Mouse (Mus musculus): ENCODE data around the gene Itprid2. TPM values are rescaled to one million over a fixed set of nuclear protein-coding genes. Genes with fewer than 3 reads are reported as not detected.
"Not testable (repeated sequence)": the region's sequence is repeated elsewhere in the genome, so short reads cannot be mapped to it uniquely, and the experiment has no call there.

The Itprid2 gene
- total RNA-seq (2014; fragmentation: Nextera tagmentation) (52.1 and 62.8 TPM in 2 replicates), total RNA-seq (2017) (36.2 and 40.6 TPM in 2 replicates), polyA plus RNA-seq (2012) (12.5 and 15.2 TPM in 2 replicates)

DNA sequence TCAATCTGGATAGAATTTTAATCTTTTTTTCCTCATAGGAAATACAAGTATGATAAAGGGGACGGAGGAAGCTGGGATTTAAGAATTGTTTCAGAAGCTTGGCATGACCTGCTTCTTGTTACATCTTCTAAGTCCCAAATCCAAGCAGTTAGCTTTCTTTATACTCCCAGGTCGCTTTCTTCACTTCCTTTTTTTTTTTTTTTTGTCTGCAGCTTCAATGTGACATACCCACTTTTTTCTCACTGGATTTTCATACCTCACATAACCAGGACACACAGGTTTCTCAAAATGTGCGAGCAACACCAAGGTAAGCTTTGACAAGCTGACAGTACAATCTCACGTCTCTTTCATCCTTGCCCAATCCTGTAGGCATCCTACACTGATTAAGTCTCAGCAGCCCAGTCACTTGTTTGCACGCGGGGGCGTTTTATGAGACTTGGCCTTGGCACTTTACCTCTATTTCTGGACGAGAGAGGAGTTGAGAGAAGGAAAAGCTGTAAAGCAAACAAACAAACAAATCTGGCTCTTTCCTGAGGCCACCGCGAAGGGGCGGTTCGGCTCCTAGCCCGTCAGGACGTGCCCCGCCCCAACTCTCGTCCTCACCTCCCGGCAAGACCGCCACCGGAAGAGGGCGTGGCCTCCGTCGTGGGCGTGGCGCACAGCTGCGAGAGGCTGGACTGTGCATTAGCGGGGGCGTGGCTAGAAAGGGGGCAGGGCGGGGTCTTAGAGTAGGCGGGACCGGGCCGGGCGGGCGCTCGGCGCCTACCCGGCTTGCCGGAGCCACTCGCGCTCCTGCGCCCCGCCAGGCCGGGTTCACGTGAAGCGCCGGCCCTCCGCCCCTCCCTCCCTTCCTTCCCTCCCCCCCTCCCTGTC, at the start of gene Itprid2:
Gene Itprid2, plus strand, starts transcription at position 825 of the 873 bp plus-strand sequence.
- TF ChIP-seq GATA2 (IDR thresholded peaks at IDR 0.05; ENCODE audit: borderline replicate concordance, low read depth, low read length) (no peak), POLR2AphosphoS5 (IDR thresholded peaks at IDR 0.05; ENCODE audit: insufficient replicate concordance, low read depth, low read length) (no peak)
- Histone ChIP-seq H3K4me1 (ENCODE audit: insufficient read depth, low read depth, low read length) (peaks cover 21% of the 10 kb centered on the region), H3K36me3 (replicated peaks) (peaks cover 18% of the 10 kb centered on the region), H3K4me3 (ENCODE audit: low read depth, low read length) (peak within 1 kb of the TSS; percentile 98), H3K9me3 (replicated peaks) (no peaks in the 10 kb centered on the region), H3K27me3 (ENCODE audit: insufficient read depth, low read length) (0 out of 2 replicates have a peak, but pooled peaks cover 4% of the 10 kb centered on the region)
- DNase-seq (ENCODE audit: low spot score) (peak; percentile 90), ATAC-seq (ENCODE audit: extremely low read depth, insufficient number of reproducible peaks, low FRiP score, poor library complexity, severe bottlenecking) (peak; percentile 91)

DNA sequence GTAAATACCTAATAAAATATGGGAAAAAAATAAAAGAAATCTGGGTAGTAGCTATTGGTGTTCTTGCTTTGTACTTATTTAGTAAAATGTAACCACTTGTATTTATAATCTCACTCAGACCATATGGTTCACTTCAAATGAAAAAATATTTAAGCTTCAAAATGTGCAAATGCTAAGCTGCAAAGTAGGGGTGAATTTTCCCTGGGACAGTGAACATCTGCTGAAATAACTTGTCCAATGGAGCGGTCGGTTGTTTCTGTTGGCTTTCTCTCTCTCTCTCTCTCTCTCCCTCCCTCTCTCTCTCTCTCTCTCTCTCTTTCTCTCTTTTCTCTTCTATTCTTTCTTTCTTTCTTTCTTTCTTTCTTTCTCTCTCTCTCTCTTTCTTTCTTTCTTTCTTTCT, 39.0 kb upstream of the Itprid2 start:
- ATAC-seq (ENCODE audit: extremely low read depth, insufficient number of reproducible peaks, low FRiP score, poor library complexity, severe bottlenecking) (no peak), DNase-seq (ENCODE audit: low spot score) (no peak)
- Histone ChIP-seq H3K36me3 (replicated peaks) (no peaks in the 10 kb centered on the region), H3K27me3 (ENCODE audit: insufficient read depth, low read length) (peaks cover 7% of the 10 kb centered on the region; the same call in 1 of the 2 replicates), H3K4me1 (ENCODE audit: insufficient read depth, low read depth, low read length) (peaks cover 14% of the 10 kb centered on the region), H3K4me3 (ENCODE audit: low read depth, low read length) (no peak overlapping the region), H3K9me3 (replicated peaks) (no peaks in the 10 kb centered on the region)
- TF ChIP-seq CTCF (IDR thresholded peaks at IDR 0.05; ENCODE audit: low read depth, low read length): no peak
- no peak for TF ChIP-seq TAL1 (conservative IDR thresholded peaks at IDR 0.05; ENCODE audit: low read depth, low read length)
- no peak for TF ChIP-seq GATA2 (IDR thresholded peaks at IDR 0.05; ENCODE audit: borderline replicate concordance, low read depth, low read length)
- TF ChIP-seq POLR2AphosphoS5 (IDR thresholded peaks at IDR 0.05; ENCODE audit: insufficient replicate concordance, low read depth, low read length): no peak
- no peak for TF ChIP-seq GATA1 (IDR thresholded peaks at IDR 0.05; ENCODE audit: borderline replicate concordance, low read length)

DNA sequence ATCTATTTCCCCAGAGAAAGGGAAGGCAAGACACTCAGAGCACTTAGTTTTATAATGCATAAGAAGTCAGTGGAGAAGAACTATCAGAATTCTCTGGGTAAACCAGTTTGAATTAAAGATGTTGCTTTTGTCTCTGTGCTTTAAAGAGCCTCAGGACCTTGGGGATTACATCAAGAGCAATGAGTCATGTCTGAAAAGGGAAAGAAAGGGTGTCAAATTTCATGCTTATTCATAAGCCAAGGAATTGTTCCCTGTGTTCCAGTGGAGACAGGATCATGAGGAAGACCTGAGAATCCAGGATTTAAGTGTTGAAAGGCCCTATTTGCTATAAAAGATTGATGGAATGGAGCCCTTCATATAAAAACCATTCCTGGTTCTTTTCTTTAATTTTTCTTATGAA, 38.1 kb upstream of the Itprid2 start:
- ATAC-seq (ENCODE audit: extremely low read depth, insufficient number of reproducible peaks, low FRiP score, poor library complexity, severe bottlenecking) (no peak), DNase-seq (ENCODE audit: low spot score) (no peak)
- Histone ChIP-seq H3K4me3 (ENCODE audit: low read depth, low read length) (no peak overlapping the region), H3K36me3 (replicated peaks) (no peaks in the 10 kb centered on the region), H3K9me3 (replicated peaks) (no peaks in the 10 kb centered on the region), H3K27me3 (ENCODE audit: insufficient read depth, low read length) (0 out of 2 replicates have a peak, but pooled peaks cover 2% of the 10 kb centered on the region), H3K4me1 (ENCODE audit: insufficient read depth, low read depth, low read length) (peaks cover 23% of the 10 kb centered on the region)
- TF ChIP-seq TAL1 (conservative IDR thresholded peaks at IDR 0.05; ENCODE audit: low read depth, low read length) (no peak), GATA2 (IDR thresholded peaks at IDR 0.05; ENCODE audit: borderline replicate concordance, low read depth, low read length) (no peak), POLR2AphosphoS5 (IDR thresholded peaks at IDR 0.05; ENCODE audit: insufficient replicate concordance, low read depth, low read length) (no peak), GATA1 (IDR thresholded peaks at IDR 0.05; ENCODE audit: borderline replicate concordance, low read length) (no peak), CTCF (IDR thresholded peaks at IDR 0.05; ENCODE audit: low read depth, low read length) (no peak)

DNA sequence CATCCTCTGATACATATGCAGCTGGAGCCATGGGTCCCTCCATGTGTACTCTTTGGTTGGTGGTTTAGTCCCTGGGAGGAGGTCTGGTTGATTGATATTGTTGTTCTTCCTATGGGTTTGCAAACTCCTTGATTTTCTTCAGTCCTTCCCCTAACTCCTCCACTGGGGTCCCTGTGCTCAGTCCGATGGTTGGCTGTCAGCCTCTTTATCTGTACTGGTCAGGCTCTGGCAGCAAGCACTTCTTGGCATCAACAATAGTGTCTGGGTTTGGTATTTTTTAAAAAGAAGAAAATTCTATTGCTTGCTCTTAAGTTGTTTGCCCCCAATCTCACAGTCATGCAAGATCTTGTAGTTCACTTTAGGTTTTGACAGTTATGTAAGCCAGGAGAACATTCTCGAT, 34.0 kb upstream of the Itprid2 start:
- H3K9me3 ChIP-seq (replicated peaks); H3K4me3 ChIP-seq (ENCODE audit: low read depth, low read length); H3K36me3 ChIP-seq (replicated peaks); DNase-seq (ENCODE audit: low spot score); ATAC-seq (ENCODE audit: extremely low read depth, insufficient number of reproducible peaks, low FRiP score, poor library complexity, severe bottlenecking); H3K27me3 ChIP-seq (ENCODE audit: insufficient read depth, low read length): not testable (repeated sequence)
- H3K4me1 ChIP-seq (ENCODE audit: insufficient read depth, low read depth, low read length): peaks cover 45% of the 10 kb centered on the region

DNA sequence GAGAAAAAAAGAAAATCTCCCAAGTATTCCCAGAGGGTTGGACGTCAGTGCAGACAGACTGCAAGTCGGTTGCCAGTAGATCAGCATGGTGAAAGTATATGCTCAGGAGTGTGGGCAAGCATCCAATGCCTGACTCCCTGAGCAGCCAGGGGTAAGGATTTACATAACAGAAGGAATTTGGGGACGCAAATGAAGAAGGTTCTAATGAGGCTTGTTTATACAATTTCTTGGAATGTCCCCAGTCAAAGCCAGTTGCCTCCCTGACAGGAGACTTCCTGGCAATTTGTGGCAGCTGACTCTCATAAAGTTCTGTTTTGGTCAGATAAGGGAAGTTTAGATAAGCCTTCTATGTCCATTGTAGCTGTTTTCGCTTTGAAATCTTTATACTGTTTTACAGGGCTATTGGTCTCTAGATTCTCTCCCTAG, 33.4 kb upstream of the Itprid2 start:
- TF ChIP-seq POLR2AphosphoS5 (IDR thresholded peaks at IDR 0.05; ENCODE audit: insufficient replicate concordance, low read depth, low read length) (no peak), TAL1 (conservative IDR thresholded peaks at IDR 0.05; ENCODE audit: low read depth, low read length) (peak; percentile 80), GATA2 (IDR thresholded peaks at IDR 0.05; ENCODE audit: borderline replicate concordance, low read depth, low read length) (no peak), CTCF (IDR thresholded peaks at IDR 0.05; ENCODE audit: low read depth, low read length) (no peak), GATA1 (IDR thresholded peaks at IDR 0.05; ENCODE audit: borderline replicate concordance, low read length) (no peak)
- Histone ChIP-seq H3K36me3 (replicated peaks) (no peaks in the 10 kb centered on the region), H3K4me1 (ENCODE audit: insufficient read depth, low read depth, low read length) (peaks cover 47% of the 10 kb centered on the region), H3K9me3 (replicated peaks) (no peaks in the 10 kb centered on the region), H3K27me3 (ENCODE audit: insufficient read depth, low read length) (no peaks in the 10 kb centered on the region), H3K4me3 (ENCODE audit: low read depth, low read length) (no peak overlapping the region)
- DNase-seq (ENCODE audit: low spot score): peak; percentile 28
- ATAC-seq (ENCODE audit: extremely low read depth, insufficient number of reproducible peaks, low FRiP score, poor library complexity, severe bottlenecking): peak; percentile 92

DNA sequence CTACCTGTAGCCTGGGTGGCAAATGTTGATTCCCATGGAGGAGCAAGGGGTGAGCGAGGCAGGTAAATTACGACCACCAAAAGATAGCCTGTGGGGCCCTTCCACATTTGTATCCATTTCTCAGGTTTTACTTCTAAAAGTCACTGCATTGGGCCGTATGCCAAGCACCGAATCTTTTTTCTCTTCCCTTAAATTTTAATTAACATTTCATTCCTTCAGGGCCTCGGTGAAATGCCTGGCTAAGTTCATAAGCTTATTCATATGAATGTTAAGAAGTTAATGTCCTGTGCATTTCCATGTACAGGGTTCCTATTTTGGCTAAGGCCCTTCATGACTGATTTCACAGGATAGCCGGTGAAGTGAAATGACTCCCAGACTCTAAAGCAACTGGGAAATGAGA, 32.8 kb upstream of the Itprid2 start:
- peaks cover 53% of the 10 kb centered on the region for H3K4me1 ChIP-seq (ENCODE audit: insufficient read depth, low read depth, low read length)
- ATAC-seq (ENCODE audit: extremely low read depth, insufficient number of reproducible peaks, low FRiP score, poor library complexity, severe bottlenecking): no peak

More for the DNA sequence above, 32.8 kb upstream of the Itprid2 start:
- Histone ChIP-seq H3K27me3 (ENCODE audit: insufficient read depth, low read length) (no peaks in the 10 kb centered on the region), H3K36me3 (replicated peaks) (no peaks in the 10 kb centered on the region), H3K4me3 (ENCODE audit: low read depth, low read length) (no peak overlapping the region), H3K9me3 (replicated peaks) (no peaks in the 10 kb centered on the region)
- DNase-seq (ENCODE audit: low spot score): no peak
- TF ChIP-seq GATA2 (IDR thresholded peaks at IDR 0.05; ENCODE audit: borderline replicate concordance, low read depth, low read length) (no peak), GATA1 (IDR thresholded peaks at IDR 0.05; ENCODE audit: borderline replicate concordance, low read length) (no peak), CTCF (IDR thresholded peaks at IDR 0.05; ENCODE audit: low read depth, low read length) (no peak), TAL1 (conservative IDR thresholded peaks at IDR 0.05; ENCODE audit: low read depth, low read length) (no peak), POLR2AphosphoS5 (IDR thresholded peaks at IDR 0.05; ENCODE audit: insufficient replicate concordance, low read depth, low read length) (no peak)
